Mouse (Mus musculus) heart, adult 10 weeks (tissue): Measurements from ENCODE around the gene Sgca. TPM values are rescaled to one million over a fixed set of nuclear protein-coding genes. Genes with fewer than 3 reads are reported as not detected.

Experiments used
- polyA plus RNA-seq: library from polyadenylated mRNA; stranded (reverse); fragments of 350-450 nt; fragmentation: Illumina TruSeq; extraction: RNeasy Lipid Tissue Mini Kit (QIAGEN cat#74804); gene quantifications from one replicate; pipeline ENCODE4 v1.2.3, GENCODE M21; 2014; ENCODE audit warnings: low read depth, low replicate concordance

Sgca gene
- 187 TPM for polyA plus RNA-seq

GRCm38 (mm10) chr11:94976199-94976598 is at the start of gene Sgca:
TSS of gene Sgca (minus strand) at chr11:94976327.

GRCm38 (mm10) chr11:95009629-95010014 is 33.5 kb upstream of the Sgca start, which contains the start of gene Samd14:
TSS of gene Samd14 (plus strand) at chr11:95009879.

DNA sequence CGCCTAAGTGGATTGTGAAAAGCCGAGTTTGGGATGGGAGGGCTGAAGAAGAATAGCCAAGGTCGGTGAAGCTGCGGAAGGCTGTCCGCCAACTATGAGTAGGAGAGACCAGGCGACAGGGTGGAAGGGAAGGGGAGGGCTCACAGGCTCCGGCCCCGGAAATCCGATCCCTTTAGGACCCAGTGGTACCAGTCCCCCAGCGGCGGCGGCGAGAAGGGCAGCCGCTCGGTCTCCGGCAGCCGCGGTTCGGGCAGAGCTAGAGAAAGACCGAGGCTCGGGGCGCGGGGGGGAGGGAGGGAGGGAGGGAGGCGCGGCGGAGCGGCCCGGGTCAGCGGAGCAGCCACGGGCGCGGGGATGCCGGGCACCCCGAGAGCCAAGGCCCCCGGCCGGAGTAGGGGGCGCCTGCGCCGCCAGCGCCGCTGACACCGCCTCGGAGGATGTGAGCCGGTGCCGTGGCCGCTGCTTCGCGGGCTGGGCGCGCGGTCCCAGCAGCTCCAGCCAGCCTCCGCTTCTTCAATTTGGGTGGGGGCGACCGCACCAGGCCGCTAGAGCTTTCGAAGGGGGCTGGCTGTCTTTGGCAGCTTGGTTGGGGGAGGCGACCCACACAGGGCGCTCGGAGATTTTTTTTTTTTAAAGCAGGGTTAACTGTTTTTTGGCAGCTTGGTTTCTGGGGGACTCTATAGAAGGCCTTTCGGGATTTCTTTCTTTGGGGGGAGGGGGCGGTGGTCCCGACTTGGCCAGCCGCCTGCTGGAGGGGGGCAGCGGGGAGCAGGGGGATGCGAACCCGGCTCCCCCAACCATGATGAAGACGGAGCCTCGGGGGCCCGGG is 14.8 kb upstream of the Sgca start, which contains the start of gene Ppp1r9b:
Ppp1r9b (plus strand) TSS at position 287 of the 829 bp plus-strand sequence.

DNA sequence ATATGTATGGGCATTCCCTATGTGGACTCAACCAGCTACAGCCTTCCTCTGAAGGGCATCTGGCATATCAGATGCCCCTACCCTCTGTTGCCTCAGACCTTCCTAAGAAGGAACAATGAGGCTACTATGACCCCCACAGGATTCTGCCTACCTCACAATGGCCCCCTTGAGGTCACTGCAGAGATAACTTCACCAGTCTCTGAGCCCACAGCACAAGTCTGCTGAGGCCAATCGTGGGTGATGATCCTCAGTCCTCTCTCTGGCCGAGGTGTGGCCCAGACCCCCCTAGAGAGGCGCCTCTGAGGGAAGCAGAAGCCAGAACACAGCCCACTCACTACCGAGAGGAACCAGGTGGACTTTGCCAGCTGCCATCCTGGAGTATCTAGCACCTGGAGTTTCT is 8.7 kb downstream of the Sgca start, which contains the start of gene Hils1:
Hils1 (plus strand) TSS at position 175 of the 400 bp plus-strand sequence.

DNA sequence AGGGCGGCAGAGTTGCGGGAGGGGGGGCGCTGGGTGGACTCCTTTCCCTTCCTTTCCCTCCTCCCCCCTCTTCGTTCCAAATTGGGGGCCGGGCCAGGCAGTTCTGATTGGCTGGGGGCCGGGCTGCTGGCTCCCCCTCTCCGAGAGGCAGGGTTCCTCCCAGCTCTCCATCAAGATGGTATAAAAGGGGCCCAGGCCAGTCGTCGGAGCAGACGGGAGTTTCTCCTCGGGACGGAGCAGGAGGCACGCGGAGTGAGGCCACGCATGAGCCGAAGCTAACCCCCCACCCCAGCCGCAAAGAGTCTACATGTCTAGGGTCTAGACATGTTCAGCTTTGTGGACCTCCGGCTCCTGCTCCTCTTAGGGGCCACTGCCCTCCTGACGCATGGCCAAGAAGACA is 40.1 kb downstream of the Sgca start, which contains the start of gene Col1a1:
Col1a1 (plus strand) TSS at position 180 of the 400 bp plus-strand sequence.

Other genes with a start within 250 kb of the Sgca start
- gene Cdc34b, start 234.5 kb downstream of the Sgca start, polyA plus RNA-seq, result not detected
- gene Tmem92, start 193.6 kb downstream of the Sgca start, polyA plus RNA-seq, result not detected
- 35.8 TPM for gene Col1a1, start 40.1 kb downstream of the Sgca start, polyA plus RNA-seq
- not detected for gene Hils1, start 8.7 kb downstream of the Sgca start, polyA plus RNA-seq
- gene Ppp1r9b, start 14.7 kb upstream of the Sgca start, polyA plus RNA-seq, result 27.9 TPM
- 2.5 TPM for gene Samd14, start 33.6 kb upstream of the Sgca start, polyA plus RNA-seq
- gene Pdk2, start 65.0 kb upstream of the Sgca start, polyA plus RNA-seq, result 414 TPM
- gene Itga3, start 100.5 kb upstream of the Sgca start, polyA plus RNA-seq, result 8.8 TPM
- not detected for gene Dlx3, start 143.8 kb upstream of the Sgca start, polyA plus RNA-seq
- not detected for gene Dlx4, start 169.9 kb upstream of the Sgca start, polyA plus RNA-seq